Mouse (Mus musculus): ENCODE measurements around the gene Slc45a2.

Gene Slc45a2

DNA sequence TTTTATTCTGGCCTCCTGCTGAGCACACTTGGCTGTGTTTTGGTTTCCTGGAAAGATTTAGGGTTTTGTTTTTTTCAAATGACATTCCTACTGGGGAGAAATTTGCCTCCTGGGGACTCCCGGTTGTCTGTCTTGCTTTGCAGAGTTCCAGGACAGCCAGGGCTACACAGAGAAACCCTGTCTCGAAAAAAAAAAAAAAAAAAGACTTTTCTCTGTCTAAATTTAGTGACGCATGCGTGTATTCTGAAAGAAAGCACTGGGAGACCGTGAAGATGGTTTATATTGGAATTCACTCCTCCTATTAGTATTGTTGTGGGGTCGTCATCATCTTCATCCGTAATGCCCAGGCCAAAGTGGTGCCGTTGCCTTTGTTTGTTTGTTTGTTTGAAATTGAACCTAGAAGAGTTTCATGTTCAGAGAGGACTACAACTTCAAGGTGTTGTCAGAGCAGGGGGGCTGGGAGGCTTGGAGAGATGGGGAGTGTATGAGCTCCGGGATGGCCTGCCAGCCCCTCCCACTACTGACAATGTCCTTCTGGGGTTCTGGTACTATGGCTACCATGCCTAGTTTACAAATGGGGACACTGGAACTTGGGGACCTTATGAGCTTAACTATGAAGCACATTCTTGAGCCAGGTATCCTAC is 65.1 kb downstream of the Slc45a2 start:
- no peak for DNase-seq (ENCODE audit: low read depth in 2 of 2, low spot score in 2 of 2)

GRCm38 (mm10) chr15:11066299-11066698 is 65.8 kb downstream of the Slc45a2 start:
- no peak for DNase-seq (ENCODE audit: low read depth in 2 of 2, low spot score in 2 of 2)

GRCm38 (mm10) chr15:11067891-11068290 is 67.4 kb downstream of the Slc45a2 start:
- DNase-seq (ENCODE audit: low read depth in 2 of 2, low spot score in 2 of 2): no peak

- DNase-seq (ENCODE audit: low read depth in 2 of 2, low spot score in 2 of 2): no peak
Observed at GRCm38 (mm10) chr15:11075726-11076361, 75.3 kb downstream of the Slc45a2 start.
